Mouse (Mus musculus) olfactory bulb, adult 2 months (tissue): ENCODE results near the gene Gramd4.

Source experiments
- CTCF ChIP-seq: fragments of 200-500 bp; IDR thresholded peaks from 2 replicates; pipeline ENCODE4 v1.5.1; 2012; ENCODE audit warnings: low read depth, mild to moderate bottlenecking, low read length, moderate library complexity; ENCODE audit not compliant: insufficient read depth
- POLR2A ChIP-seq: fragments of 200-500 bp; IDR thresholded peaks from 2 replicates; pipeline ENCODE4 v1.6.1; 2012; ENCODE audit warnings: mild to moderate bottlenecking, low read depth, low read length, moderate library complexity; ENCODE audit not compliant: insufficient read depth

GRCm38 (mm10) chr15:86105345-86105697 lies 47.8 kb downstream of the Gramd4 start:
- TF ChIP-seq CTCF (no peak), POLR2A (no peak)
